Mouse (Mus musculus): ENCODE data around the gene Ank3. TPM values are rescaled to one million over a fixed set of nuclear protein-coding genes. Genes with fewer than 3 reads are reported as not detected.

The Ank3 gene
- polyA plus RNA-seq, 1 experiment from 2014 or later: 48.8 TPM

- H3K4me1 ChIP-seq (replicated peaks; ENCODE audit: insufficient read depth, low read length): no peaks in the 10 kb centered on the region
- DNase-seq (ENCODE audit: low spot score) (no peak), ATAC-seq (replicated peaks; ENCODE audit: low FRiP score, low read depth) (no peak)
- no peak overlapping the region for H3K27ac ChIP-seq
- H3K27me3 ChIP-seq (ENCODE audit: insufficient read depth, low read length): no peaks in the 10 kb centered on the region
- 93% methylated on average over 7 of the region's 7 CpGs for WGBS
- TF ChIP-seq CTCF (IDR thresholded peaks at IDR 0.05; ENCODE audit: low read depth): no peak
- no peak overlapping the region for H3K9ac ChIP-seq (ENCODE audit: low read depth, low read length)
- no peaks in the 10 kb centered on the region for H3K9me3 ChIP-seq (replicated peaks; ENCODE audit: low read length)
- no peak overlapping the region for H3K4me3 ChIP-seq (replicated peaks; ENCODE audit: low read depth, low read length)
- H3K4me2 ChIP-seq (ENCODE audit: low read length): no peak overlapping the region
- H3K36me3 ChIP-seq (ENCODE audit: insufficient read depth, low read length): peaks cover 18% of the 10 kb centered on the region
Measured at GRCm38 (mm10) chr10:69941001-69941400, 542.4 kb downstream of the Ank3 start.

DNA sequence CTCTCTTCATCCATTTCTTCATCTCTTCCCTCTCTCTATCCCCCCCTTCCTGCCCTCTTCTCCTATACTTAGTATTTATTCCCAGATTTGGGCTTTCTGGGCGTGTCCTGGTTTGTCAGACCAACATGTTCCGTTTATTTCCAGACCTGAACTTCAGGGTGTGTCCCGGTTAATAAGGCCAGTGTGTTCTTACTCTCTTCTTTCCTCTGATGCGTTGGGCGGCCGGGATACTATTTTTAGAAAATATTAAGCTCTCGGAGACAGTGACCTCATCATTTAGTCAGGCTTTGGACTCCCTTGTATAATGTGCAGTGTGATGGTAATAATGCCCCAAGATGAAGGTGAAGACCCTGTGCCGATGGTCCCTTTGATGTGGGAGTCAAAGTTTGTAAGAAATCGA, 546.3 kb downstream of the Ank3 start:
- no peak overlapping the region for H3K9ac ChIP-seq (ENCODE audit: low read depth, low read length)
- H3K4me2 ChIP-seq (ENCODE audit: low read length): no peak overlapping the region
- no peak overlapping the region for H3K27ac ChIP-seq
- WGBS: 71% methylated on average over 9 of the region's 9 CpGs
- no peaks in the 10 kb centered on the region for H3K4me1 ChIP-seq (replicated peaks; ENCODE audit: insufficient read depth, low read length)
- no peak overlapping the region for H3K4me3 ChIP-seq (replicated peaks; ENCODE audit: low read depth, low read length)
- H3K36me3 ChIP-seq (ENCODE audit: insufficient read depth, low read length): peaks cover 2% of the 10 kb centered on the region; the same call in 1 of the 2 replicates
- H3K9me3 ChIP-seq (replicated peaks; ENCODE audit: low read length): no peaks in the 10 kb centered on the region
- H3K27me3 ChIP-seq (ENCODE audit: insufficient read depth, low read length): no peaks in the 10 kb centered on the region
- no peak for TF ChIP-seq CTCF (IDR thresholded peaks at IDR 0.05; ENCODE audit: low read depth)
- DNase-seq (ENCODE audit: low spot score): no peak
- no peak for ATAC-seq (replicated peaks; ENCODE audit: low FRiP score, low read depth)

- ATAC-seq (replicated peaks; ENCODE audit: low FRiP score, low read depth) (no peak), DNase-seq (ENCODE audit: low spot score) (no peak)
- TF ChIP-seq CTCF (IDR thresholded peaks at IDR 0.05; ENCODE audit: low read depth): no peak
- H3K9me3 ChIP-seq (replicated peaks; ENCODE audit: low read length): no peaks in the 10 kb centered on the region
- H3K36me3 ChIP-seq (ENCODE audit: insufficient read depth, low read length): peaks cover 2% of the 10 kb centered on the region; the same call in 1 of the 2 replicates
- H3K27ac ChIP-seq: no peak overlapping the region
- no peaks in the 10 kb centered on the region for H3K27me3 ChIP-seq (ENCODE audit: insufficient read depth, low read length)
- H3K9ac ChIP-seq (ENCODE audit: low read depth, low read length): no peak overlapping the region
- H3K4me2 ChIP-seq (ENCODE audit: low read length): no peak overlapping the region
- H3K4me3 ChIP-seq (replicated peaks; ENCODE audit: low read depth, low read length): no peak overlapping the region
- H3K4me1 ChIP-seq (replicated peaks; ENCODE audit: insufficient read depth, low read length): no peaks in the 10 kb centered on the region
- 79% methylated on average over 8 of the region's 8 CpGs for WGBS
Measured at GRCm38 (mm10) chr10:69945870-69946269, 547.3 kb downstream of the Ank3 start.

DNA sequence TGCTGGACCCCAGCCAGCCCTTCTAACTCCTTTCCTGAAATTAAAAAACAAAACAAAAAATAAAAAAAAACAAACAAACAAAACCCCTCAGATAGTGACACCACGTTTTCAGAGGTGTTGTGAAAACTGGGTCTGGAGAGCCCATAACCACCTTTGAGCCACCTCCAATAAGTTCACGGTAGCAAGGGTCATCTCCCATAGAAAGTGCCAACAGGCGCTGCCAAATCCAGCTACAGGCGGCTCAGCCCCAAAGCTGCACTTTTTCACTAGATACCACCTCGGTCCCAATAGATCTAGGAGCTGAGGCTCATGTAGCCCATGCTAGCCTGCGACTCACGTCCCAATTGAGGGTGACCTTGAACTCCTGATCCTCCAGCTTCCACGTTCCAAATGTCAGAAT, 547.7 kb downstream of the Ank3 start:
- no peak for DNase-seq (ENCODE audit: low spot score)
- Histone ChIP-seq H3K36me3 (ENCODE audit: insufficient read depth, low read length) (peaks cover under 1% of the 10 kb centered on the region; the same call in 1 of the 2 replicates), H3K4me2 (ENCODE audit: low read length) (no peak overlapping the region), H3K4me1 (replicated peaks; ENCODE audit: insufficient read depth, low read length) (no peaks in the 10 kb centered on the region), H3K9me3 (replicated peaks; ENCODE audit: low read length) (no peaks in the 10 kb centered on the region), H3K9ac (ENCODE audit: low read depth, low read length) (no peak overlapping the region), H3K27me3 (ENCODE audit: insufficient read depth, low read length) (no peaks in the 10 kb centered on the region), H3K27ac (0 out of 2 replicates have a peak overlapping the region, but pooled peaks have one; percentile 32), H3K4me3 (replicated peaks; ENCODE audit: low read depth, low read length) (no peak overlapping the region)
- ATAC-seq (replicated peaks; ENCODE audit: low FRiP score, low read depth): no peak
- TF ChIP-seq CTCF (IDR thresholded peaks at IDR 0.05; ENCODE audit: low read depth): no peak
- 89% methylated on average over 8 of the region's 8 CpGs for whole genome bisulfite sequencing

DNA sequence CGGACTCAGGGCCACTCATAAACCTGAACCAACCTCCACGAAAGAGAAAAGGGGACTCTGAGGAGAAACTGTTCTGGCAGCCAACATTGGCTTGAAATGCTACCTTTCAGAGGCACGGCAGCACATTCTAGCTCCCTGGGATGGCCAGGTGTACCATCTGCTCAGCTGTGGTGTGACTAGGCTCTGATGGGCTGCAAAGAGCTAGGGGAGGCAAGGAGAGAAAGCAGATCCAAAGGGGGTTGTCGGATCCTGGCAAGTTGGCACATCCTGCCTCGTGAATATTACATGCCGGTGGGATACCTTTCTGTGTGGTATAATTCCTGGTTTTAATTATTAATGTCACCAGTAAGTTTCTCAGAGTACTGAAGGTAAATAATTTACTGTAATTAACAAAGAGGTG, 548.5 kb downstream of the Ank3 start:
- Histone ChIP-seq H3K4me1 (replicated peaks; ENCODE audit: insufficient read depth, low read length) (no peaks in the 10 kb centered on the region), H3K4me2 (ENCODE audit: low read length) (no peak overlapping the region), H3K27ac (no peak overlapping the region), H3K36me3 (ENCODE audit: insufficient read depth, low read length) (no peaks in the 10 kb centered on the region), H3K9me3 (replicated peaks; ENCODE audit: low read length) (no peaks in the 10 kb centered on the region), H3K9ac (ENCODE audit: low read depth, low read length) (no peak overlapping the region), H3K27me3 (ENCODE audit: insufficient read depth, low read length) (no peaks in the 10 kb centered on the region), H3K4me3 (replicated peaks; ENCODE audit: low read depth, low read length) (no peak overlapping the region)
- no peak for TF ChIP-seq CTCF (IDR thresholded peaks at IDR 0.05; ENCODE audit: low read depth)
- ATAC-seq (replicated peaks; ENCODE audit: low FRiP score, low read depth) (no peak), DNase-seq (ENCODE audit: low spot score) (no peak)
- 79% methylated on average over 6 of the region's 6 CpGs for WGBS

DNA sequence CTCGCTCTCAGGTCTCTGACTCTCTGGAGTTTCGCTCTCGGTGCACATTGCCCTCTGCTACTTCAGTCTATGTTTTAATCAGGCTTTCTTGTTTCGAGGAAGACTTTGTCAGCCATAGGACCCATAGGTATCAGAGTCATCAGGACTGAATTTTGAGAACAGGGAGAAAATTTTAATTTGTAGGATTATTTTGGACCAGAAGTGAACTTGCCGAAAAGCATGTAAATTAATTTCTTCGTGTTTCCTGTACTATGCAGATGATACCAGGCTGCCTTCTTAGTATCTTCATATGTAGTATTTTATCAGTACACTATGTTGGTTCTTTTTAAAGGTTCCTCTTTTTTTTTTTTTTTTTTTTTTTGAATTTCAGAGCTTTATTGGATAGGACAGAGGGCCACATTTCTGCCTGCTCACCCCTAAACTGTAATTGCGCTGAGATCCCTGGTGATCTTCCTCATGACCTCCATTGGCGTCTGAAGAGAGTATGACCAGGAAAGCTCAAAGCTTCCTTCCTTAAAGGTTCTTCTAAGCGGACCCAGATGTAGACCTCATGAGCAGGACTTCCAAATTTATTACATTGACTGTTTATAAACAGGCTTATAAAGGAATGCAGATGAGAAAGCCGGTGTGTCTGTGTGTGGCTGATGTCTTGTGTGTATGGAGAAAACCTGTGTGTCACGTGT, 551.8 kb downstream of the Ank3 start:
- no peak for DNase-seq (ENCODE audit: low spot score)
- WGBS: 92% methylated on average over 11 of the region's 11 CpGs
- no peaks in the 10 kb centered on the region for H3K27me3 ChIP-seq (ENCODE audit: insufficient read depth, low read length)
- H3K36me3 ChIP-seq (ENCODE audit: insufficient read depth, low read length): no peaks in the 10 kb centered on the region
- H3K4me2 ChIP-seq (ENCODE audit: low read length): no peak overlapping the region
- no peak for ATAC-seq (replicated peaks; ENCODE audit: low FRiP score, low read depth)
- H3K9me3 ChIP-seq (replicated peaks; ENCODE audit: low read length): no peaks in the 10 kb centered on the region
- no peak overlapping the region for H3K4me3 ChIP-seq (replicated peaks; ENCODE audit: low read depth, low read length)
- no peak overlapping the region for H3K27ac ChIP-seq
- no peak for TF ChIP-seq CTCF (IDR thresholded peaks at IDR 0.05; ENCODE audit: low read depth)
- no peaks in the 10 kb centered on the region for H3K4me1 ChIP-seq (replicated peaks; ENCODE audit: insufficient read depth, low read length)
- H3K9ac ChIP-seq (ENCODE audit: low read depth, low read length): no peak overlapping the region

GRCm38 (mm10) chr10:69950919-69951236, 552.3 kb downstream of the Ank3 start:
- Histone ChIP-seq H3K27me3 (ENCODE audit: insufficient read depth, low read length) (no peaks in the 10 kb centered on the region), H3K36me3 (ENCODE audit: insufficient read depth, low read length) (peaks cover under 1% of the 10 kb centered on the region; the same call in 1 of the 2 replicates), H3K9ac (ENCODE audit: low read depth, low read length) (no peak overlapping the region), H3K27ac (no peak overlapping the region), H3K4me2 (ENCODE audit: low read length) (no peak overlapping the region), H3K9me3 (replicated peaks; ENCODE audit: low read length) (no peaks in the 10 kb centered on the region), H3K4me3 (replicated peaks; ENCODE audit: low read depth, low read length) (no peak overlapping the region), H3K4me1 (replicated peaks; ENCODE audit: insufficient read depth, low read length) (no peaks in the 10 kb centered on the region)
- DNase-seq (ENCODE audit: low spot score) (no peak), ATAC-seq (replicated peaks; ENCODE audit: low FRiP score, low read depth) (no peak)
- TF ChIP-seq CTCF (IDR thresholded peaks at IDR 0.05; ENCODE audit: low read depth): no peak
- WGBS: 82% methylated on average over 9 of the region's 9 CpGs

Measured in kidney, postnatal 0 days (tissue).